Mouse (Mus musculus) neural tube, embryonic 14.5 days (tissue): Measurements from ENCODE around the gene Pnkd. TPM values are rescaled to one million over a fixed set of nuclear protein-coding genes. Genes with fewer than 3 reads are reported as not detected.

Source experiments
- ATAC-seq: fragments of 200-750 bp; cut with Nextera tagmentation; 2 replicates; pipeline ENCODE4 v1.8.0; 2017; ENCODE audit warnings: low read depth, mild to moderate bottlenecking, moderate TSS enrichment, moderate library complexity
- H3K27ac ChIP-seq: fragments of 300-500 bp; sonication (generic); 2 replicates; pipeline ENCODE4 v1.5.1; 2014; ENCODE audit warnings: low read depth, mild to moderate bottlenecking, control low read depth, low read length, moderate library complexity, mixed read lengths
- H3K27me3 ChIP-seq: fragments of 300-500 bp; sonication (generic); 2 replicates; pipeline ENCODE4 v1.6.1; 2014; ENCODE audit warnings: low read length; ENCODE audit not compliant: control insufficient read depth, insufficient read depth
- H3K36me3 ChIP-seq: fragments of 300-500 bp; sonication (generic); 2 replicates; pipeline ENCODE4 v1.6.1; 2014; ENCODE audit warnings: low read length, mixed read lengths; ENCODE audit not compliant: control insufficient read depth, insufficient read depth
- H3K4me1 ChIP-seq: fragments of 300-500 bp; sonication (generic); 2 replicates; pipeline ENCODE4 v1.6.1; 2014; ENCODE audit warnings: low read length; ENCODE audit not compliant: control insufficient read depth, insufficient read depth
- H3K4me2 ChIP-seq: fragments of 300-500 bp; sonication (generic); 2 replicates; pipeline ENCODE4 v1.6.1; 2014; ENCODE audit warnings: mild to moderate bottlenecking, low read depth, low read length, control low read depth
- H3K4me3 ChIP-seq: fragments of 300-500 bp; sonication (generic); 2 replicates; pipeline ENCODE4 v1.5.1; 2014; ENCODE audit warnings: low read depth, low read length, control low read depth, mixed read lengths
- H3K9ac ChIP-seq: fragments of 300-500 bp; sonication (generic); replicated peaks from 2 replicates; pipeline ENCODE4 v1.6.1; 2014; ENCODE audit warnings: low read depth, mild to moderate bottlenecking, control low read depth, low read length, mixed read lengths
- H3K9me3 ChIP-seq: fragments of 300-500 bp; sonication (generic); 2 replicates; pipeline ENCODE4 v1.6.1; 2016; ENCODE audit warnings: low read length; ENCODE audit not compliant: control insufficient read depth
- WGBS: fragments of 180-500 bp; shearing (Covaris S2); extraction: QIAGEN DNeasy Blood & Tissue Kit; methylation state at CpG from one replicate; pipeline ENCODE4 v1.1.7; 2014; 5-methylcytosine and 5-hydroxymethylcytosine counted together
- polyA plus RNA-seq: library from polyadenylated mRNA; unstranded; fragments of >200 nt; fragmentation: Nextera tagmentation; extraction: Ambion mirVana; gene quantifications from 2 replicates; pipeline ENCODE4 v1.2.1, GENCODE M21; 2014

Pnkd gene
- polyA plus RNA-seq, 1 experiment from 2014 or later, result 145 TPM

DNA sequence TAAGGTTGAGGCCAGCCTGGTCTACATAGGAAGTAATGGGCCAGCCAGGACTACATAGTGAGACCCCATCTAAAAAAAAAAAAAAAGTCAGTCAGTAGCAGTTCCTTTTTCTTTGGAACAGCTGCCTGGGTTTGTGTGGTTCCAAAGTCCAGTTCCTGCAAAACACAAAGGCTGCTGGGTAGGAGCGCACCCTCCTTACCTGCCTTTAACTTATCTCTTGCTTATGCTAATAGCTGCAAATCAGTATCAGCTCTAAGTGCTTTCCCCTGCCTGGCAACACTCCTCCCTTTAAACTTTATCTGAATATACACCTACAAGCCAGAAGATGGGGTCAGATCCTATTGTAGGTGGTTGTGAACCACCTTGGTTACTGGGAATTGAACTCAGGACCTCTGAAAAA lies 22.4 kb downstream of the Pnkd start:
- no peaks in the 10 kb centered on the region for H3K27me3 ChIP-seq
- ATAC-seq, result no peak
- H3K36me3 ChIP-seq, result no peaks in the 10 kb centered on the region
- H3K4me3 ChIP-seq, result no peak overlapping the region
- 95% methylated on average over 1 of the region's 1 CpGs for WGBS
- H3K27ac ChIP-seq, result no peak overlapping the region
- H3K4me1 ChIP-seq, result peaks cover 7% of the 10 kb centered on the region; the same call in 1 of the 2 replicates
- no peak overlapping the region for H3K4me2 ChIP-seq
- H3K9me3 ChIP-seq, result no peaks in the 10 kb centered on the region
- no peak overlapping the region for H3K9ac ChIP-seq

DNA sequence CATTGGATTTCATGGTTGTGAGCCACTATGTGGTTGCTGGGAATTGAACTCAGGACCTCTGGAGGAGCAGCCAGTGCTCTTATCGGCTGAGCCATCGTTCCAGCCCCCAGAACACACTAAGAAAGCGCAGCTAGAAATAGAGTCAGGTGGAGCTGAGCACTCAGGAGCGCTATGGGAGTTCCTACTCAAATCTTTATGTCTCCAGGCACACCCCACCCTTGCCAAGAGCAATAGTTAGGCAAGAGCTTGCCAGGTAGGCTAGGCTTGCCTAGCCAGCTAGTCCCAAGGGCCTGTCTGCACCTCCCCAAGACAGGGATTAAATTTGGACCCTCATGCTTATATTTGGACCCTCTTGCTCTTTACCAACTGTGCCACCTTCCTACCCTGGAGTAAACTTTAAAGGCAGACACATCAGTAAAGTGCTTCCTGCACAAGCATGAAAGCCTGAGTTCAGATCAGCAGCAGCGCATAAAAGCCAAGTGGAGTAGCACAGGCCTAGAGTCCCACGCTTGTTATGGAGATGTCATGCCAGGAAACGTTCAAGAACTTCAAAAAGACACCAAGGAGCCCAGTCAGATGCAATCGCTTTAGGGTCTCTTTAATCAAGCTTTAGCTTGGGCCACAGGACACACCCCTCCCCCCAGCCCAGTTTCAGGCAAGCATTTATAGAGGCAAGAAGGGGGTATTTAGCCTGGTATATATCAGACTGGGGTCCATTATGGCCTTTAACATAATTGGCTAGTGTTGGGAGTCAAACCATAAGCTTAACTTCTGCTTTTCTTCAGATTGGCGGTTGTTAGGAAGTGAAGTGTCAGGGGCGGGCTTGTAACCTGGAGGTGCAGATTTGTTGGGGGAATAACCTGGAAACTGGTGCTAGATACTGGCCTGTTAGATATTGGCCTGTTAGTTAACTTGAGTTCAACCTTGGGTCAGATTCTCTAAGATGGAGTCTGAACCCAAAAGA lies 23.6 kb downstream of the Pnkd start:
- Histone ChIP-seq H3K9ac (no peak overlapping the region), H3K36me3 (no peaks in the 10 kb centered on the region), H3K9me3 (no peaks in the 10 kb centered on the region), H3K4me2 (no peak overlapping the region), H3K4me3 (no peak overlapping the region), H3K27me3 (no peaks in the 10 kb centered on the region), H3K27ac (no peak overlapping the region), H3K4me1 (peaks cover 7% of the 10 kb centered on the region; the same call in 1 of the 2 replicates)
- no peak for ATAC-seq
- 57% methylated on average over 10 of the region's 10 CpGs for WGBS

DNA sequence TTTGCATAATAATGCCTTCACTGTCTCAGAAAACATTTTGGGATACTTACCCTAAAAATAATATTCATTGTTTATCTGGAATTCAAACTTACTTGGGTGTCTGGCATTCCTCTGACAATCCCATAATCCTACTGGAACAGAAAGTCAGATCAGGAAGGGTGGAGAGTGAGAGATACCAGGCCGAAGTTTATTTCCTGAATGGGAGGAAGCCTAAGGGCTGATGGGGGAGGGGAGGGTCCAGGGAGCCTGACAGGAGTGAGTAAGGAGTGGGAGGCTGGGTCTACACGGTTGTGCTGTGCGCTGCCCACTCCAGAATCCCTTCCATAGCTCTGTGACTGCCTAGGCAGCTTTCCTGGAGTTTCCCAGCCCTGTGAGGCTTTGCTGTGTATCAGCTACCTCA lies 25.0 kb downstream of the Pnkd start:
- Histone ChIP-seq H3K9ac (no peak overlapping the region), H3K27me3 (no peaks in the 10 kb centered on the region), H3K27ac (no peak overlapping the region), H3K9me3 (no peaks in the 10 kb centered on the region), H3K4me2 (no peak overlapping the region), H3K4me3 (no peak overlapping the region), H3K4me1 (no peaks in the 10 kb centered on the region), H3K36me3 (no peaks in the 10 kb centered on the region)
- ATAC-seq, result no peak
- 55% methylated on average over 3 of the region's 3 CpGs for WGBS

DNA sequence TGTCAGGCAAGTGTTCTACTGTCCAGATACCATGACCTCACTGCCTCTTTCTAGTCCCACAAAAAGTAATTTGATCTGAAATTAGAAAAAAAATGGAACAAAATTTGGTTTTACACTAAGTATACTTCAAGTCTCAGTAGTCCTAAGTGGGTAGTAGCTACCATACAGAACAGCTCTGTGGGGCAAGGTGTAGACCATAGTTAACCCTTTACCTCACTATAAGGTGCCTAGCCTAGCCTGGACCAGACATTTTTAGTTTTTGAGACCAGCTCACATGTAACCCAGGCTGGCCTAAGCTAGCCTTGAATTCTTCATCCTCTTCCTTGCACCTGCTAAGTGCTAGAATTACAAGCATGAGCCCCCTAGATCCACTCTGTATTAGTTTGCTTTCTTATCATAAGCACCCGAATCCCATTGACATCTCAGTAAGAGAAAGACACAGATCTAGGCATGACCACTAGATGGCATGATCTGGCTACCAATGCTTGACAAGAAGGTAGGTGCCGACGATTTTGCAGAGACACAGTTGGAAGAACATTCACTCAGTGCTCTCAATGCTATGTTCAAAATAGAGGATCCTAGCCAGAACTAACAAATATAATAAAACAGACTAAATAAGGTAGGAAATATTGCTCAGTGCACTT lies 28.4 kb downstream of the Pnkd start:
- no peaks in the 10 kb centered on the region for H3K36me3 ChIP-seq
- H3K9me3 ChIP-seq, result no peaks in the 10 kb centered on the region
- no peak overlapping the region for H3K9ac ChIP-seq
- no peaks in the 10 kb centered on the region for H3K27me3 ChIP-seq
- ATAC-seq, result peak; percentile 65; the same call in 1 of the 2 replicates
- no peaks in the 10 kb centered on the region for H3K4me1 ChIP-seq
- WGBS, result 6% methylated on average over 3 of the region's 3 CpGs
- no peak overlapping the region for H3K4me2 ChIP-seq
- no peak overlapping the region for H3K4me3 ChIP-seq
- no peak overlapping the region for H3K27ac ChIP-seq

DNA sequence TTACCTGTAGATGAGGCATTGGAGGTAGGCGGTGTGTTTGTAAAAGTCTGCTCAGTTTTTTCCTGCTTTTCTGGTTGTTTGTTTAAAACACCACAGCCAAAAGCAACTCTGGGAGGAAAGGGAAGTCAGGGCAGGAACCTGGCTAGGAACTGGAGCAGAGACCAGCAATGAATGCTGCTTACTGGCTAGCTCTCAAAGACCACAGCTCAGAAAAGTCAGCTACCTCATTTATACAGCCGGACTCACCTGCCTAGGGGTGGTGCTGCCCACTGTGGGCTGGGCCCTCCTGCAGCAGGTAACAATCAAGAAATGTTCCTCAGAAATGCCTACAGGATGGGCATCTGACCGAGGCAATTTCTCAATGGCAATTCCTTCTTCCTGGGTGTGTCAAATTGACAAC lies 30.1 kb downstream of the Pnkd start:
- ATAC-seq, result no peak
- H3K4me3 ChIP-seq, result no peak overlapping the region
- no peaks in the 10 kb centered on the region for H3K36me3 ChIP-seq
- no peaks in the 10 kb centered on the region for H3K4me1 ChIP-seq
- H3K9me3 ChIP-seq, result no peaks in the 10 kb centered on the region
- no peaks in the 10 kb centered on the region for H3K27me3 ChIP-seq
- WGBS, result 87% methylated on average over 3 of the region's 3 CpGs
- no peak overlapping the region for H3K4me2 ChIP-seq
- no peak overlapping the region for H3K9ac ChIP-seq
- H3K27ac ChIP-seq, result no peak overlapping the region

DNA sequence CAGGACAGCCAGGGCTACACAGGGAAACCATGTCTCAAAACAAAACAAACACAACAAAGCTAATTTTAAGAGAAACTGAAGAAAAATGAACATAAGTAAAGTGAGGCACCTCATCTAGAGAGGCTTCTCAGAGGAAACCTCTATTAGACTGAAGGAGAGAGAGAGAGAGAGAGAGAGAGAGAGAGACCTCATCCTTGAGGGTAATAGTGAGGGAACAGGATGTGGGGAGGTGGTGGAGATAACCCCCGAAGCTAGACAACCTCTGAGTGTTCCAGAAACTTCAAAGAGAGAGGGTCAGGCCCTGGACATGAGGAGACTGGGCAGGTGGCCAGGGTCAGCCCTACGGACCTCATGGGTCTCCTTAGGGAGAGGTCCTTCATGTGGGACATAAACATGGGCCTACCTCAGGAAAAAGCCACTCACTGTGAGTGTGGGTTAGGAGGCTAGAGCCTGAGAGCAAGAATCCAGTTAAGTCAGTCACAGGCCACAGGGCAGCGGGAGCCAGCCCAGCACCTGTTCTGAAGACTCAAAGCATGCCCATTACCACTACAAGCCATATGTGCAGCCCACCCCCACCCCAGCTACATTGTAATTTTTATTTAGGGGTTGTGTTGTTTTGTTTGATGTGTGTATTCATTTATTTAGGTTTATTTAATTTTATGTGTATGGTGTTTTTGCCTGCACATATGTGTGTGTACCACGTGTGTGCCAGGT lies 31.5 kb downstream of the Pnkd start:
- Histone ChIP-seq H3K9ac (no peak overlapping the region), H3K9me3 (no peaks in the 10 kb centered on the region), H3K36me3 (no peaks in the 10 kb centered on the region), H3K27me3 (no peaks in the 10 kb centered on the region), H3K4me3 (no peak overlapping the region), H3K27ac (no peak overlapping the region), H3K4me1 (no peaks in the 10 kb centered on the region), H3K4me2 (no peak overlapping the region)
- no peak for ATAC-seq
- 81% methylated on average over 4 of the region's 4 CpGs for WGBS

- no peak for ATAC-seq
Observed at GRCm38 (mm10) chr1:74318711-74319110, 34.0 kb downstream of the Pnkd start.

DNA sequence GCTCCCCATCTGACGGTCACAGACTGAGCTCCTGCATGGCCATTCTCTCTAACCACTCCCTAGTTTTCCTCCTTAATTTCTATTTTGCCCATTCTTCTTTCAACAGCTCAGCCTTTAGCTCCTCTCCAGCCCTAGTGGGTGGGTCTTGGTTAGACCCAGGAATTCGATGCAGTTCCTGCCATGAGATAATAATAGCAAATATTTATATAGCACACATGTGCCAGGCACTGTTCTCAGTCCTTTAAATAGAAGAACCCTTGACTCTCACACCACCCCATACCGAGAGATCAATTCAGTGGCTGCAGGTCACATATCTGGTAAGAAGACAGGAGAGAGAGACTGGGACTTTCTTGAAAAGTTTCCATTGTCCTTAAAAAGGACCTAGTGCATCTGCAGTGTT lies 36.7 kb downstream of the Pnkd start:
- H3K4me1 ChIP-seq, result no peaks in the 10 kb centered on the region
- no peak overlapping the region for H3K9ac ChIP-seq
- H3K4me3 ChIP-seq, result no peak overlapping the region
- H3K27ac ChIP-seq, result no peak overlapping the region
- no peak overlapping the region for H3K4me2 ChIP-seq
- ATAC-seq, result no peak
- no peaks in the 10 kb centered on the region for H3K27me3 ChIP-seq
- no peaks in the 10 kb centered on the region for H3K36me3 ChIP-seq
- H3K9me3 ChIP-seq, result no peaks in the 10 kb centered on the region
- 84% methylated on average over 3 of the region's 3 CpGs for WGBS

More at GRCm38 (mm10) chr1:74318711-74319110, 34.0 kb downstream of the Pnkd start:
- Histone ChIP-seq H3K4me1 (no peaks in the 10 kb centered on the region), H3K36me3 (no peaks in the 10 kb centered on the region), H3K4me2 (no peak overlapping the region), H3K27me3 (no peaks in the 10 kb centered on the region), H3K9me3 (no peaks in the 10 kb centered on the region), H3K27ac (no peak overlapping the region), H3K4me3 (no peak overlapping the region), H3K9ac (no peak overlapping the region)
- WGBS, result 93% methylated on average over 3 of the region's 3 CpGs
